Mouse (Mus musculus) kidney, postnatal 10 days (tissue): Measurements from ENCODE around the gene Fbxo42.
"Not testable (repeated sequence)": the region's sequence is repeated elsewhere in the genome, so short reads cannot be mapped to it uniquely, and the experiment has no call there.

Experiments
- DNase-seq: peaks from one replicate; pipeline ENCODE4 v3.0.0; 2021; ENCODE audit warnings: mixed read lengths

Fbxo42 gene

GRCm38 (mm10) chr4:141137740-141138139, 10.0 kb upstream of the Fbxo42 start:
- not testable (repeated sequence) for DNase-seq

DNA sequence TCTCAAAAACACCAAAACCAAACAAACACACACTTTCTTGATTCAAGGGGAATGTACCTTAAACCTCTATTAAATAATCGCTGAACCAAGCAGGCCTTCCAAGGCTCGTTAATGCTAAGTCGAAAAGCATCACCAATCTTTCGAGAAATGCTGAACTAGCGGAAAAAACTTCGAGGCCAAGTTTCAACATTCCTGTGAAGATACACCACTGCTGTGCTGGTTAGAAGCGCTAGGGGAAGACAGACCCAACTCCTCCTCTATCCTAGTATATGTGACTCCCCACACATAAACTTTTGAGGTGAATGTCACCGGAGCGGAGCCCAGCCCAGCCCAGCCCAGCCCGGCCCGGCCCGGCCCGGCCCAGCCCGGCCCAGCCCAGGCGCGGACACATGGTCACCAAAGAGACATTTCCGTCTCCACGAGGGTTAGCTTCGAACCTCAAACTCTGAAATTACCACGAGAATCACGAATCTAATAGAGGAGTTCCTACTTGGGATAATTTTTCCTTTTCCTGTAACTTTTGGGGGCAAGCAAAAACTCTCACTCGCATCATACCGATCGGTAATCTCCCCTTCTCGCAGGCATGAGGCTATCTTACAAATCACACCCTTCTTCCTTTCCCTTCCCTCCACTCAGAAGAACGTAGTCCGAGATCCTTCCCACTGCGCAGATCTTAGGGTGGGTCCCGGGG, 9.1 kb upstream of the Fbxo42 start:
- DNase-seq: peak; percentile 62

- DNase-seq: peak; percentile 100
These were observed 8.4 kb upstream of the Fbxo42 start, which contains the start of gene Szrd1 for GRCm38 (mm10) chr4:141139116-141139970. TSS of gene Szrd1 (minus strand) at chr4:141139775.

DNA sequence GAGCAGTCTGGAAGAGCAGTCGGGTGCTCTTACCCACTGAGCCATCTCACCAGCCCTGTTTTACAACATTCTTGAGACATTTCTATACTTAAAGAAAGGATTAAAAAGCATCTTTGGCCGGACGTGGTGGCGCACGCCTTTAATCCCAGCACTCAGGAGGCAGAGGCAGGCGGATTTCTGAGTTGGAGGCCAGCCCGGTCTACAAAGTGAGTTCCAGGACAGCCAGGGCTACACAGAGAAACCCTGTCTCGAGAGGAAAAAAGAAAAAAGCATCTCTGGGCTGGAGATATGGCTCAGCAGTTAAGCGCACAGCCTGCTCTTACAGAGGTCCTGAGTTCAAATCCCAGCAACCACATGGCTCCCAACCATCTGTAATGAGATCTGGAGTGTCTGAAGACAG, 7.4 kb upstream of the Fbxo42 start:
- DNase-seq: not testable (repeated sequence)

- DNase-seq: no peak
These were observed 6.7 kb upstream of the Fbxo42 start for GRCm38 (mm10) chr4:141140967-141141366.

DNA sequence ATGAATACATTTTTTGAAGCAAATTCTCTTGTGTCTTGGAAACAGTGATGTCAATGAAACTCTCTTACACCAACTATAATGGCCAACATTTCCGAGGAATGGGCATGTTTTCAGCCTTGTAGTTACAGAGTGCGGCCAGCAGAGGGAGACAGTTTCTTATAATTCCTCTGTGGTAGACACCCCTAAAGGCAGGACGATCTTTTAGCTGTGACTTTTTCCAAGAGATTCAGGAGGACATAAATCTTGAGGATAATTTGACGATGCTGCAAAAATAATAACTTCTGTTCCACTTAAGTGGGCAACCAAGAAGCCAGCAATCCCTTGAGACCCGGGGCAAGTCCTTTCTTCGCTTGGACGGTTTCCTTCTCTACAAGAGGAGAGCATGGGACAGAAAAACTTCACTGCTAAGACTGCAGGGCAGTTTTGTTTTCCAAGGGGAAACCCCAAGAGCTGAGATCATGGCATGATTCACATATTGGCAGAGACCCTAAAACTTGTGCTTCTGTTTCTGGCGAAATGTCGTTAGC, 5.4 kb upstream of the Fbxo42 start:
- DNase-seq: peak; percentile 85

GRCm38 (mm10) chr4:141145124-141145523, 2.6 kb upstream of the Fbxo42 start:
- DNase-seq: not testable (repeated sequence)

DNA sequence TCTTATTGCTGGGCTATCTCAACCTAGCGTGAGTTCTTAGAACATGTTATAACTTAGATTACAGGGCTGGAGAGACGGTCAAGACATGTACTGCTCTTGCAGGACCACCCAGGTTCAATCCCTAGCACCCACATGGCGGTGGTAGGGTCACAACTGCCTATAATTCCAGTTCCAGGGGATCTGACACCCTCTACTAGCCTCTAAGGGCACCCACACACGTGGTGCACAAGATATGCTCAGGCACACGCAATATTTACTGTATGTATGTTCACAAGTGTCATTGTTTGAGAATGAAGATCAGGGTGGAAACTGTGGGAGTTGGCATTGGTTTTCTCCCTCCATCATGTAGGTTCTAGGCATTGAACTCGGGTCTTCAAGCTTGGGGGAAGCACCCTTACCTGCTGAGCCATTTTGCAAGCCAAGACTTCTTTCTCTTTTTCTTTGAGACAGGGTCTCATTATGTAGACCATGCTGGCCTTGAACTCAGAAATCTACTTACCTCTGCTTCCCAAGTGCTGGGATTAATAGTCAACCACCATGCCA, 1.2 kb upstream of the Fbxo42 start:
- DNase-seq: no peak

GRCm38 (mm10) chr4:141148009-141148801, 492 bp downstream of the Fbxo42 start:
- peak; percentile 56 for DNase-seq

GRCm38 (mm10) chr4:141149116-141149515, 1.4 kb downstream of the Fbxo42 start:
- DNase-seq: no peak

GRCm38 (mm10) chr4:141157485-141157884, 9.8 kb downstream of the Fbxo42 start:
- no peak for DNase-seq

- DNase-seq: no peak
These were observed 10.9 kb downstream of the Fbxo42 start for GRCm38 (mm10) chr4:141158609-141159008.

GRCm38 (mm10) chr4:141159093-141159492, 11.4 kb downstream of the Fbxo42 start:
- DNase-seq: no peak

DNA sequence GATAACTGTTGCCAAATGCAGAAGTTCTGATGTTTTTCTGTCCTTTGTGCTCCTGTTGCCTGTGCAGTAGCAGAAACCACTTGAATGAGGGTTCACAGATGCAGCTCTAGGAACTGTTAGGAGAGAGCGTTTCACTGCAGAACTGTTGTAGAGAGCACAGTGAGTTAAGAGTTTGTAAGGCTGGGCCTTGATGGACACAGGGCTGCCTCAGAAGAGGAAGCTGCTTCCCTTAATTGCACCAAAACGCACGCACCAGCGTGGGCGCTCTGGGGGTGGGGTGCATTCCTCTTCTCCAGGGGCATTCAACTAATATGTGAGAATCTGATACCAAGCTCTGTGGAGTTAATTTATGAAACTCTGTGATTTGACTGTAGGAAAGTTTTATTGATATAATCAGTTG, 12.0 kb downstream of the Fbxo42 start:
- DNase-seq: no peak

DNA sequence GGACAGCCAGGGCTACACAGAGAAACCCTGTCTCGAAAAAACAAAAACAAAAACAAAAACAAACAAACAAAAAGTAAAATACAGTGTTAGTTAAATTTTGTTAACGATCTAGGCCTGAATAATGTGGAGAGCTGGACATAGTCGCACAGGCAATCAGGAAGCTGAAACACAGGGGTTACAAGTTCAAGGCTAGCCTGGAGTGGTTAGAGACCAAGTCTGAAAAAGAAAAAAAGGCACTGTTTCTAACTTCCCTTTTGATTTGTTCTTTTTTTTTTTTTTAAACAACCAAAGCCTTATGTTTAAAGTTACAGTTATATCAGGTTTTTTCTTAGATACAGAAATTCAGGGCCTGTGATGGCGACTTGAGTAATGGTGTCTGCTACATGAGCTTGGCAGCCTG, 12.5 kb downstream of the Fbxo42 start:
- DNase-seq: no peak

- DNase-seq: no peak
These were observed 14.0 kb downstream of the Fbxo42 start for GRCm38 (mm10) chr4:141161699-141162208.

GRCm38 (mm10) chr4:141163729-141164128, 16.0 kb downstream of the Fbxo42 start:
- no peak for DNase-seq

DNA sequence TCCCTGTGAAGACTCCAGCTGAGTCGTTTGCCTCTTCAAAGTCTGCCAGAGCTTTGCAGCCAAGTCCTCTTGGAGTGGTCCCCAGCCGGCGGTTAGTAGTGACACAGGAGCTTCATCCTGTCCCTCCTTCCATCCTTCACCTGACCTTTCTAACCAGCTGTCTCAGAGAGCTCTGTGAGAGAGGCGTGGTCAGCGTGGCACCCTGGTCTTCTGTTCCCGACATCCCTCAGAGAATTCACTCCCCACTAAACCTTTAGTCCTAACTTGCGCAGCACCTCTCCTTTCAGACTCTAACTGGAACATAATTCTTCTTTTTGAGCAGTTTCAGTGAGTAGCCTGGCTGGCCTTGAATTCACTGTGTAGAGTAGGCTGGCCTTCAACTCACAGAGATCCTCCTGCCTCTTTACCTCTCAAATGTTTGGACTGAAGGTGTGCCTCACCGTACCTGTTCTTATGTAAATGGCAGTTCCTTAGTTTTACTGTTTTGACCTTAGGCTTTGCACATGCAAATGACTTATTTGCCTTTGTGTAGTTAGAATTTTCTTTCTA, 18.1 kb downstream of the Fbxo42 start:
- no peak for DNase-seq

DNA sequence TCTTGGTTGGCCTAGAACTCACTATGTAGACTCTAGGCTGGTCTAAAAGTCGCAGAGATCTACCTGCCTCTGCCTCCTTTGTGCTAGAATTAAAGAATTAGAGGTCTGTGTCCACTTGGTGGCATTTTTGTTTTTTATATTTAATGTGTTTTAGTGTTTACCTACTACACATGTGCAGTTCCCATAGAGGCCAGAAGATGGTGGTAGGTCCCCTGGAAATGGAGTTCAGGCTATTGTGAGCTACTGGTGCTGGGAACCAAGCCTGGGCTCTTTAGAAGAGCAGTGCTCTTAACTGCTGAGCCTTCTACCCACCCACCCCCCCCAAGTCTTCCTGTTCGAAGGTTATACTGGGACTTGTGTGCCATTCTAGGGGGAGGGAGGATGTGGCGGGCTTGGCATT, 19.4 kb downstream of the Fbxo42 start:
- no peak for DNase-seq

DNA sequence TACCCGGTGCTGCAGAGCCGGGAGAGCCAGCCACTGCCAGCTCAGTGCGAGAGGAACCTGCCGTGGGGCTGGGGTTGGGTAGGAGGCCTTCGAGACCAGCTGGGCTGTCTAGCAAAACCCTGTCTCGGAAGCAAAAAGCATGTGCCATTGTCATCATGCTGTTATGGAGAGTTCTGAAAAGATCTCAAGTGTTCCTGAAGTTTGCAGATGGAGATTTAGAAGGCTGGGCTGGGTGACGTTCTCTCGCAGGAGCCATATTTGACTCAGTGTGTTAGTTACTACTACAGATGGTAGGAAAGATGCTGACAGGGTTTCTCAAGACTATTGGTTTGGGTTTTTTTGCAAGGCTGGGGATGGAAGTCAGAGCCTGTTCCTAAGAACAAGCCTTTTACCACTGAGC, 24.4 kb downstream of the Fbxo42 start:
- DNase-seq: no peak

GRCm38 (mm10) chr4:141175783-141176182, 28.1 kb downstream of the Fbxo42 start:
- no peak for DNase-seq

GRCm38 (mm10) chr4:141176328-141176838, 28.7 kb downstream of the Fbxo42 start:
- no peak for DNase-seq
